Mouse (Mus musculus): ENCODE data around the gene Phf24. TPM values are rescaled to one million over a fixed set of nuclear protein-coding genes. Genes with fewer than 3 reads are reported as not detected.
A peak's percentile ranks its signal among the peaks of the same experiment; 100 is the strongest.

Gene Phf24
- total RNA-seq, 1 experiment from 2014 or later: not detected

DNA sequence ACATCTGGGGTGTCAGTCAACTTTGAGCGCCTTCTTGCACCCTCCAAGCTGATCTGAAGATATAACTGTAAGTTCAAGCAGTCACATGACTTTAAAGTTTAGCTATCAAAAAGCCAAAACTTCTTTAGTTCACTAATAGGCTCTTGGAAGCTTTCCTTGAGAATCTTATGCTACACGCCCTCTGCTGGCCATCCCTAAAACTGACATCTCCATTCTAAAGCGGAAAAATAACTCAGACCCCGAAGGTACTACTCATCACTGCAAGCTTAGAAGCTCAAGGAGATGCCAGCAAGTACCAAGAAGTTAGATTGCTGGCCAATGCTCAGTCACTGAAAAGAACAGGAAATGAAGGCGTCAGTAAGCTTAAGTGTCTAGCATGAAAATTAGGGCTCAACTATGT, 29.5 kb downstream of the Phf24 start:
- no peak for ATAC-seq (ENCODE audit: extremely low read depth, insufficient number of reproducible peaks, low FRiP score, poor library complexity, severe bottlenecking)

DNA sequence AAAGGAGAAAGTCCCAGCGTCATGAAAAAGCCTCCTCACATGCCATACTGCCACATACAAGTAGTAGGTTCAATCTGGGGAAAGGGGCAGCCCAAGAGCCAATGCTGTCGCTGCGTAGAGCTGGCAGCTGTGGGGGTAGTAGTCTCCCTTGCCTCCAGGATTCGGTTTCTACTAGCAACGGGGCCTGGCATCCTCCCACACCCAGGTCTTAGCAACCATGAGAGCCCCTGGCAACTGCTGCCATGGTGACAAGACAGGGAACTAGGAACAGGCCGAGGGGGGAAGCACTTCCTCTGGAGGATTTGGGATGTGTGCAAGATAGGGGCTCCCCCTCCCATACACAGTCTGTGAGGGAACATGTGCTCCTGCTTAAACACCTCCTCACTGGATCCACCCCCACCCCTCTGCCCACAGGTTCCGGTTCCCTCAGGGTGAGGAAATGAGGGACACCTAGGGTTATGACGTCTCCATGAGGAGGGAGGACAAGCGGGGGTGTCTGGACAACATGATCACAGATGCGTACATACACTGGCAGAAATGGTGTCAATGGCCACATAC, 30.4 kb downstream of the Phf24 start:
- no peak for ATAC-seq (ENCODE audit: extremely low read depth, insufficient number of reproducible peaks, low FRiP score, poor library complexity, severe bottlenecking)

DNA sequence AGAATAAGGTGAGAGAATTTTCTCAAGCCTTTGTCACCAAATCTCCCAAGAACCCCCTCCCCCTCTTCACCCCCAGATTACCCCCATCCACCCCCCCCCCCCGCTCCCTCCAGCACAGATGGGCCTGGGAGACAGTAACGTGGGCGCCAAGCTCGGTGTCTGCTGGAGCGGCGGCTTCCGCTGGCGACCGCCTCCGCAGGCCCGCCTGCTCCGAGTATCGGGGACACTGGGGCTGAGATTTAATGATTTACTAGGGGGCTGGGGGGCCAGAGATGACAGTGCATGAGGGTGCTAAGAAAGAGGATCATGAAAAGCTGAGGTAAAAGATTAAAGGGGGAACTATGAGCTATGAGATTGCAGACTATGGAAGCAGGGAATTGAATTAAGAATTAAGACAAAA, 32.1 kb downstream of the Phf24 start:
- ATAC-seq (ENCODE audit: extremely low read depth, insufficient number of reproducible peaks, low FRiP score, poor library complexity, severe bottlenecking): no peak

DNA sequence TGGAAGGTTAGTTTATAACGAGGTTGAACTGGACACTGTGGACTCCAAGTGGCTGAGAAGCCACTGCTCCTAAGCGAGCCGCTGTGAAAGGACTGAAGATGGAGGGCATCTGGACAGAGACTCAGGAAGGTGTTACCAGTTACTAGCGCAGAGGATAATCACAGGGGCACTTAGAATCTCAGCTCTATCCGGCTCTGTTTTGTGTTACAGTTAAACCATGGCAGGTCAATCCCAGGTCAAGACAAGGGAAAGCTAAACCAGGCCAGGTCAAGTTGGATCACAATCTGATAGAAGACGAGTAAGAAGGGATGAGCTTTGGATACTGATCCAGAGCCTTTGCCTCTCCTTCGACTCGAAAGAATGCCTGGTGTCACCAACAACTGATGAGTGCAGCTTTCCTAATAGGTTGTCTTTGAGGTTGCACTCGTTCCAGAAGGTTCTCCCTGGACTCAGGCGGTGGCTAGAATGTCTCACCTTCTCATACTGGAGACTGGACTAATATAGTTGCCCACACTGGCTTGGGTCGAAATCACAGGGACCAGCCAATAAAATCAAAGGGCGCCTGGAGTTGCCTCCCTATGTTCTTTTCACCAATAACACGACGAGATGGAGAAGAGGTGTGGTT, 32.7 kb downstream of the Phf24 start:
- no peak for ATAC-seq (ENCODE audit: extremely low read depth, insufficient number of reproducible peaks, low FRiP score, poor library complexity, severe bottlenecking)

DNA sequence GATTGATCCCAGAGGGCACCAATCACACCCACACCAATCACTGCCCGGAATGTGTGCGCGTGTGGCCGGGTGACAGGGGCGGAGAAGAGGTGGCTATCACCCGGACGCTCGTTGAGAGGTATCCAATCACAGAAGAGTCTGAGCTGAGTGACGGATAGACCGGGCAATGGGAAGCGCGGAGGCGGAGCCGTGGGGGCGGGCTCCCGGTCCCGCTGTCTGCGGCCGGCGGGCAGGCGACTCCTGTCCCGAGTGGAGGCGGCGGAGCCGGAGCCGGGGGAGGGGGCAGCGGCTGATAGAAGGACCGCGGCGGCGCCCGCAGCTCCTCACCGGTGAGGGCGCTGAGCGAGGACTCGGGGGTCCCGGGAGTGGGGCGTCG, 33.2 kb downstream of the Phf24 start, which contains the start of gene Dnajb5:
Dnajb5 (plus strand) TSS at position 139 of the 376 bp plus-strand sequence.
- ATAC-seq (ENCODE audit: extremely low read depth, insufficient number of reproducible peaks, low FRiP score, poor library complexity, severe bottlenecking): peak; percentile 92

DNA sequence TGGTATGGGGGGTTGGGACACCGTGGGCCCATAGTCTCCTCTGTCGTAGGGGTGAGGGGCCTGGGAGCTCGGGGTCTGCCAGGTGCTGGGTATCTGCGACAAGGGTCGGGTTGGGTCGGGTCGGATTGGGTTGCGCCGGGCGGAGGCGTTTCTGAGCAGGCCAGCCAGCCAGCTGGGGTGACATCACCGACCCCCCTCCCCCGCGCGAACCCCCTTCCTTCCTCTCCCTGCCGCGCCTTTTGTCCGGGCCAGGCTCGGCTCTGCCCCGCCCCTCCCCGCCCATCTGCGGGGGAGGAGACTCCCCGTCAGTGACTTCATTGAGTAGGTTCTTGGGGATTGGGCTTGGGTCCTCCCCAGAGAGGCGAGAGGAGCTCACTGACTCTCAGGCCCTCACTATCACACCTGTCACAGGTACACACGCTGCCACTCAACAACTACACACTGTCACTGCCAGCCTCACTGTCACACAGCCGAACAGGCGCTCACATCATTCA, 33.7 kb downstream of the Phf24 start:
- ATAC-seq (ENCODE audit: extremely low read depth, insufficient number of reproducible peaks, low FRiP score, poor library complexity, severe bottlenecking): peak; percentile 41

DNA sequence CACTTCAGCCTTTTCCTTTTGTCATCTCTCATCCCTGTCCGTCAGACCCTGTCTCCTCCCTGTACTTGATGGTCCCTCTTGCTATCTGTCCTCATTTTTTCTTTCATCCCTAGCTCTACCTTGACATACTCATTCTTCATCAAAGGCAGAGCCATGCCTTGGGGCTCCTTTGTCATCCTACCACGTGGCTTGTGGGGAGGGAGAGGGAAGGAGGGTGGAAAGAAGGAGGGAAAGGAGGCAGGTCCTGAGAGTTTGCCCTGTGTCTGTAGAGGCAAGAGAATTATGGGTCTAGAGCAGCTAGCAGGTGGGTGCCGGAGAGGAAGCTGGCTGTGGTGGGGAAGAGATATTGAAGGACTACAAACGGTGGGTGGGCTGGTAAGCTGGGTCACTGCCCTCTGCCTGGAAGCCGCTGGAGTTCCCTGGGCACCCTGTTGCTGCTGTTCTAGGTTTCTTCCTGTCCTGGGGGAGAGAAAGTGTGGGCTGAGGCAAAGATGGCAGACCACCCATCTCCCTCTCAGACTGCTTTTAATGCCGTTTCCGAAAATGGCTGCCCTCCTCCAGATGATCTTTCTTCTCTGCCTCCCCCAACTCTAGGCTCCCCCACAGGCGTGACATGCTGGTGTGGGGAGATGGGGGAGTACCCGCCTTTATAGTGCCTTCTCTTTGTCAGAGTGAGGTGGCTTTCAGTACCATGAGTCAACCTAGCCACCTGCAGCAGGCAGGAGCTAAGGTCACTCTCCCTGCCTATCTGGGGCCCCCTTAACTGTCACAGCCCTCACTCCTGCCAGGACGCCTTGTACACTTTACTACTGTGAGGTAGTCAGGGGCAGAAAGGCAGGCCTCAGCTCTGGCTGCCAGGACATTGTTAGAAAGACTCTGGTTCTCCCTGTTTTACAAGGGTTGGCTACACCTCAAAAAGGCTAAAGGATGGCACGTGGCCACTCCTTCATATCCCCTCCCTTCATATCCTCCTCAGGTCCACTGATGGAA, 35.0 kb downstream of the Phf24 start:
- ATAC-seq (ENCODE audit: extremely low read depth, insufficient number of reproducible peaks, low FRiP score, poor library complexity, severe bottlenecking): no peak

DNA sequence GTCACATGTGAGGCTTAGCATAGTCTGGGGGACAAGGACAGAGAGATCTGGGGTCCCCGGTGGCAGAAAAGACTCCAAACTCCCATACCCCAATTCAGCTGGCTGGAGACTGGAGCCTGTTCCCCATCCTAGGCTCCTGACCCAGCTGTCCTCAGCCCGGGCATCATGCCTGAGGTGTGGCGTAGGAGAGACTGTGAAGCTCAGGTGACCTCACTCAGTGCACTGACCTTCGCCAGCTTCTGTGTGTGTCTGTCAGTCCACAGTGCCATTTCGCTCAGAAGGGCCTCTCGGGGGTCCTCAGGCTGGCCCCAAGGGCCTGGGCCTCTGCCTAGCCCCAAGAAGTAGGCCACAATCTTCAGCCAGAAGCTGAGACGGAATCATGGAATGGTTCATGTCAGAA, 36.1 kb downstream of the Phf24 start:
- ATAC-seq (ENCODE audit: extremely low read depth, insufficient number of reproducible peaks, low FRiP score, poor library complexity, severe bottlenecking): no peak

DNA sequence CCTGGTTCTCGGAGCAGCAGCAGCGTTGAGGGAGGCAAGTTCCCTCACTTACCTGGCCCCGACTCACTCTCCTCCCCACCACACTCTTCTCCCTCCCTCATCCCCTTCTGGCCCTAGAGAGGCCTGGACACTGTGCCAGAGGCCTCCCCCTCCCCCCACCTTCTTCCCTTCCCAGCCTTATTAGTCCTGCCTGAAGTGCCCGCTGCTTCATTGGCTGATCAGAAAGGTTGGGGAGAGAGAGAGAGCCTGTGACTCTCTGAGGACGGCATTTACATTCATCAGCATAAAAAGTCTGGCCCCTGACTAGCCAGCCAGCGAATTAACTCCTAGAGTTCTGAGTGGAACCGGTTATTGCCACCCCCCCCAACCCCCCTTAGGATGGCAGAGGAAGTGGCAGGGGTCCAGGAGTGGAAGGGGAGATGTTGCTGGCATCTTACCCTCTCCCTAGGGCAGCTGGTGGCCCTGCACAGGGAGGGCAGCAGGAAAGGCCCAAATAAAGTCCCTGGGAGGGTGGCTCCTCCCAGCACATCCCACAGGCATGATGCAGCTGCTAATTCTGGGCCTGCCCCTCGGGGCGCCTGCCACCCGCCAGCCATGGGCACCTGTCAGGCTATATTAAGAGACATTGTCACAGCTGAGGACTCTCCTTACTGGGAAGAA, 37.1 kb downstream of the Phf24 start:
- ATAC-seq (ENCODE audit: extremely low read depth, insufficient number of reproducible peaks, low FRiP score, poor library complexity, severe bottlenecking): no peak

DNA sequence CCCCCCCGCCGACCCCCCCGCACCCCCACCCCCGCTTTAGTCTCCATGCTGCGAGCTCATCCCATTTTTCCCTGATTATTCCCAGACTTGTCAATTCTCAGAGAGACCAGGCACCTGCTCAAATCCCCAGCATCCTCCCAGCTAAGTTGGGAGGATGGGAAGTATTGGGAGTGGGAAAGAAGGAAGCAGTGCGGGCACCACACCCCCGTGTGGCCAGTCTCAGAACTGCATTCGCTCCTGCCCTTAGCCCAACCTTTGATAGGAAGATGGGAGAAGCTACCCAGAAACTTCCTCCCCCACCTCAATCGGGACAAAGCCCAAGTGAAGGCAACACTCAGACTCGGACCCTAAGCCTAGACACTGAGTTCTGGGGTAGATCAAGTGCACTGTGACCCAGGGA, 37.8 kb downstream of the Phf24 start:
- ATAC-seq (ENCODE audit: extremely low read depth, insufficient number of reproducible peaks, low FRiP score, poor library complexity, severe bottlenecking): no peak

DNA sequence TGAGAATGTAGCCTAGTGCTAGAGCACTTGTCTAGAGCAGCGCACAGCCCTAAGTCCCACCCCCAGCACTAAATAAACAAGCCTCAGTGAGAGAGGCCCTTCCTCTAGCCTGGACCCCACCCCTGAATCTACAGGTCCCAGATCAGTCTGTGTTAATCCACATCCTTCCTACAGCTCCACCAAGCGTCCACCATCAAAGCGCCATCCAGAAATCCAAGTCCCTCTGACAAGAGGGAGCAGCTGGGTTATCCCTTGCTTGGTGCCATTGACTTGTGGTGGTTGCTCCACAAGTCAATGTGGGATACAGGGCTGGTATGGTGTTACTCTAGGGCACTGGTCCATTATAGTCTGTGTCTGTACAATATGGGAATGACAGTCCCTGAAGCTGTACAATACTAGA, 38.7 kb downstream of the Phf24 start:
- no peak for ATAC-seq (ENCODE audit: extremely low read depth, insufficient number of reproducible peaks, low FRiP score, poor library complexity, severe bottlenecking)

DNA sequence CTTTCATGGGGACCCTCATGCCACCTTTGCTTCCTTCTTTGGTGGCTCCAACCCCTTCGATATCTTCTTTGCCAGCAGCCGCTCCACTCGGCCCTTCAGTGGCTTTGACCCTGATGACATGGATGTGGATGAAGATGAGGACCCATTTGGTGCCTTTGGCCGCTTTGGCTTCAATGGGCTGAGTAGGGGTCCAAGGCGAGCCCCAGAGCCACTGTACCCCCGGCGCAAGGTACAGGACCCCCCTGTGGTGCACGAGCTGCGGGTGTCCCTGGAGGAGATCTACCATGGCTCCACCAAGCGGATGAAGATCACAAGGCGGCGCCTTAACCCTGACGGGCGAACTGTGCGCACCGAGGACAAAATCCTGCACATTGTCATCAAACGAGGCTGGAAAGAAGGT, 40.1 kb downstream of the Phf24 start:
- ATAC-seq (ENCODE audit: extremely low read depth, insufficient number of reproducible peaks, low FRiP score, poor library complexity, severe bottlenecking): no peak

DNA sequence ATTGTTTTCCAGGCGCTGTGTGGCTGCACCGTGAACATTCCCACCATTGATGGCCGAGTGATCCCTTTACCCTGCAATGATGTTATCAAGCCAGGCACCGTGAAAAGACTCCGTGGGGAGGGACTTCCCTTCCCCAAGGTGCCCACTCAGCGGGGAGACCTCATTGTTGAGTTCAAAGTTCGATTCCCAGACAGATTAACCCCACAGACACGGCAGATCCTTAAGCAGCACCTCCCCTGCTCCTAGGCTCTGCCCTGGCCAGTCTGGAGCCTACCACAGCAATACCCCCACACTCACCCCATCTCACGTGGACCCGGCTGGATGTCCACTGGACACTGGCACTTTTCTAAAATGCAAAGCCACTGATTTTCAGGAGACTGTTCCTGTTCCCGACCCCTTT, 40.8 kb downstream of the Phf24 start:
- ATAC-seq (ENCODE audit: extremely low read depth, insufficient number of reproducible peaks, low FRiP score, poor library complexity, severe bottlenecking): no peak

DNA sequence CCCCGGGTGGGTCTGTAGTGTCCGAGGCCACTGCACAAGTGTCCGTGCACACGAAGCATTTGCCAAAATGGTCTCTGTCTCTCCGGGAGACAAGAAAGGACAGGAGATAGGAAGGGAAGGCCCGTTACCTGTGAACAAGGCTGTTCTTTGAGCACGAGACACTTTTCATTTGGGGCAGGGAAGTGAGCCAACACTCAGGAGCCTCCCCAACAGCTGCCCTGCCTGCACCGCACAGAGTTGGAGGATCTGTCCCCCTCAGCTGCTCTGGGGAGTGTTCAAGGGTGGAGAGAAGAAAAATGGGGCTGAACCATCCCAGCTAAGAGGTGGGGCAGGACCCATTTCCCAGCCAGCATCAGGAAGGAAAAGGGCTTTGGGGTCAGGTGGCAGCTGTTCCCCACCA, 41.5 kb downstream of the Phf24 start:
- no peak for ATAC-seq (ENCODE audit: extremely low read depth, insufficient number of reproducible peaks, low FRiP score, poor library complexity, severe bottlenecking)

DNA sequence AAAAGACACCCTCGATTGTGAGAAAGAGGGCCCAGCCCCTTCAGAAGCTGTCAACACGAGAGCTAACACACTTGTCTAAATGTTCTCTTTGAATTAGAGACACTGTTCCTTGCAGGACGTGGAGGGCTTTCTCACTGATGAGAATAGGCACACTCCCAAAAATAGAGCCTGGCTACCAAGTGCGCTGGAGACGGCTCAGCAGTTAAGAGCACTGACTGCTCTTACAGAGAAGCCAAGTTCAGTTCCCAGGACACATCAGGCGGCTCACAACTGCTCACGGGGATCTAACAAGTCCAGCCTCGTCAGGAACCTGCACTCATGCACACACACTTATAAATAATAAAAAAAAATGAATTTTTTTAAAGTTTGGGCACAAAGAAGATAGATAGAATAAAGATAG, 42.5 kb downstream of the Phf24 start:
- no peak for ATAC-seq (ENCODE audit: extremely low read depth, insufficient number of reproducible peaks, low FRiP score, poor library complexity, severe bottlenecking)

DNA sequence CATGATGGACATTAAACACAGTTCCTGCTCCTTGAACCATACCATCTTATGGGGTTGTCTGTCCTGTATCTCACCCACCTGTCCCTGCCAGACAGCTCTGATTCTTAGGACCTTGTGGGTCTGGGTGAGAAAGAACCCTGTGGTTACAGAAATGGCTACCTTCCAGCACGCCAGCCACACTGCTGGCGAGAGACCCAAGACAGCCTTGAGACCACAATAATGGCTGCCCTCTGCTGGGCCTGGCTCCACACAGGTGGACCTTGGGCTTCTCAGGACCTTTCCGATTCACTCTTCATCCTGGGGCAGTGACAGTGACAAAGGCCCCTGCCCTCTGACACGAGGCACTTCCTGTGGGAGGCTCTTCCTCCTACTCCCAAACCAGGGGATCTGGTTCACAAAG, 42.9 kb downstream of the Phf24 start:
- no peak for ATAC-seq (ENCODE audit: extremely low read depth, insufficient number of reproducible peaks, low FRiP score, poor library complexity, severe bottlenecking)

DNA sequence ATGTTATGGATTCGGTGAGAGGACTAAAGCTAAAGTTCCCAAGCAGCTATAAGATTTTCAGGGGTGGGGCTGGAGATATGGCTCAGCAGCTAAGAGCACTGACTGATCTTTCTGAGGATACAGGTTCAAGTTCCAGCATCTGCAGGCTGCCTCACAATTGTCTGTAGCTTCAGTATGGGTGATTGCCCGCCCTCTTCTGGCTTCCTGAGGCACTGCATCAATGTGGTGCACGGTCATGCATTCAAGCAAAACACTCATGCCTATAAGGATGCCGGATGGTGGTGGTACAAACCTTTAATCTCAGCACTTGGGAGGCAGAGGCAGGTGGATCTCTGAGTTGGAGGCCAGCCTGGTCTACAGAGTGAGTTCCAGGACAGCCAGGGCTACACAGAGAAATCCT, 45.1 kb downstream of the Phf24 start:
- peak; percentile 77 for ATAC-seq (ENCODE audit: extremely low read depth, insufficient number of reproducible peaks, low FRiP score, poor library complexity, severe bottlenecking)

DNA sequence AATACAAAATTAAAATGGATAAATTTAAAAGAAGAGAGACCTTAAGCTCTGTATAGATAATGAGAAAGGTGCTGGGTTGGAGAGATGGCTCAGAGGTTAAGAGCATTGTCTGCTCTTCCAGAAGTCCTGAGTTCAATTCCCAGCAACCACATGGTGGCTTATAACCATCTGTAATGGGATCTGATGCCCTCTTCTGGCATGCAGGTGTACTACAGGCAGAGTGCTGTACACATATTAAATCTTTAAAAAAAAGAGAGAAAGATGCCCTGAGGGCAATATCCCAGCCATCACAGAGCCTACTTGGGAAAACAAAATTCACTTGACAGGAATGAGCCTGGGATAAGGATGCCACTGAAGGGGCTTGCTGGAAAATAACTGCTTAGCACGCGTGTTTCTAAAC, 47.0 kb downstream of the Phf24 start:
- no peak for ATAC-seq (ENCODE audit: extremely low read depth, insufficient number of reproducible peaks, low FRiP score, poor library complexity, severe bottlenecking)

DNA sequence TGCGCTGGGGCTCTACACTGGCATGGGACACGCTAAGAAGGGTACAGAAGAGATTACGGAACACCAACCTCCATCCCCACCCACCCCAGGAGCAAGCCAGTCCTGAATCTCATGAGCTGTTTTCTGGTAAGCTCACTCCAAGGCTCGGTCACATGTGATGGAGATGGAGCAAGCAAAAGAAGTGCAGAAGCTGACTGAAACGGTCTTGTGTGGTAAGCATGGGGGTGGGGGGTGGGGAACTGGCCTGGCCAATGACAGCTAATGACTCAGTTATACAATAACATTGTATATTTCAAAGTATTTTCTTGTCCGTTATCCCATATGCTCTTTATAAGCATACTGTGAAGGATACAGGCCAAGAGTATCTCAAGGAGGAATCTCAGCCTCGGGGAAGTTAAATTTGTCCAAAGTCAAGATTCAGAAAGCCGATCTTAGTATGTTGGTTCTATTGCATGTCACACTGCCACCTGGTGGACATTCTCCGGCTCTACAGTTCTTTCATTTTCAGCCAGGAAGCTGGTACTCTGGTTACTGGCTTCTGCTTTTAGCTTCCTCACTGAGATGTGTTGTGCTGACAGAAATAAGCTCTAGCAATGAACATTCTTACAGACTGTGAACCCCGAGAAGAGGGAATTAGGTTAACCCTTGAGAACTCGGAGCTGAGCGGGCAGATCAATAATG, 48.7 kb downstream of the Phf24 start:
- peak; percentile 88 for ATAC-seq (ENCODE audit: extremely low read depth, insufficient number of reproducible peaks, low FRiP score, poor library complexity, severe bottlenecking)
